Mouse (Mus musculus) hindbrain, embryonic 16.5 days (tissue): ENCODE measurements at regions not wholly inside any gene's neighbourhood (a gene's known extent, or its start where the extent isn't known, plus 50 kb on each side); places are given as distances from the start of the nearest gene placed in this dataset.

Experiments used
- ATAC-seq: fragments of 200-750 bp; cut with Nextera tagmentation; 2 replicates; pipeline ENCODE4 v1.8.0; 2017; ENCODE audit warnings: moderate TSS enrichment, moderate library complexity
- H3K27ac ChIP-seq: fragments of 300-500 bp; sonication (generic); 2 replicates; pipeline ENCODE4 v1.5.1; 2014; ENCODE audit warnings: low read depth, mild to moderate bottlenecking, control low read depth, low read length, moderate library complexity
- H3K27me3 ChIP-seq: fragments of 300-500 bp; sonication (generic); replicated peaks from 2 replicates; pipeline ENCODE4 v1.6.1; 2014; ENCODE audit warnings: low read length; ENCODE audit not compliant: control insufficient read depth, insufficient read depth
- H3K36me3 ChIP-seq: fragments of 300-500 bp; sonication (generic); 2 replicates; pipeline ENCODE4 v1.6.1; 2014; ENCODE audit warnings: mild to moderate bottlenecking, low read length, moderate library complexity, mixed read lengths; ENCODE audit not compliant: control insufficient read depth, insufficient read depth
- H3K4me1 ChIP-seq: fragments of 300-500 bp; sonication (generic); 2 replicates; pipeline ENCODE4 v1.6.1; 2014; ENCODE audit warnings: low read depth, low read length; ENCODE audit not compliant: control insufficient read depth, insufficient read depth
- H3K4me2 ChIP-seq: fragments of 300-500 bp; sonication (generic); 2 replicates; pipeline ENCODE4 v1.6.1; 2014; ENCODE audit warnings: mild to moderate bottlenecking, low read length, control low read depth, moderate library complexity
- H3K4me3 ChIP-seq: fragments of 300-500 bp; sonication (generic); 2 replicates; pipeline ENCODE4 v1.5.1; 2014; ENCODE audit warnings: mild to moderate bottlenecking, low read length, control low read depth, moderate library complexity
- H3K9ac ChIP-seq: fragments of 300-500 bp; sonication (generic); 2 replicates; pipeline ENCODE4 v1.6.1; 2014; ENCODE audit warnings: low read depth, mild to moderate bottlenecking, control low read depth, low read length, moderate library complexity
- H3K9me3 ChIP-seq: fragments of 300-500 bp; sonication (generic); 2 replicates; pipeline ENCODE4 v1.6.1; 2014; ENCODE audit warnings: mild to moderate bottlenecking, low read length, moderate library complexity; ENCODE audit not compliant: control insufficient read depth
- WGBS: fragments of 180-500 bp; shearing (Covaris S2); extraction: QIAGEN DNeasy Blood & Tissue Kit; methylation state at CpG from one replicate; pipeline ENCODE4 v1.1.7; 2014; 5-methylcytosine and 5-hydroxymethylcytosine counted together

- no peak overlapping the region for H3K4me2 ChIP-seq
- no peaks in the 10 kb centered on the region for H3K27me3 ChIP-seq
- 95% methylated on average over 2 of the region's 2 CpGs for WGBS
- no peaks in the 10 kb centered on the region for H3K4me1 ChIP-seq
- no peak overlapping the region for H3K4me3 ChIP-seq
- no peak overlapping the region for H3K9ac ChIP-seq
- no peak for ATAC-seq
- no peaks in the 10 kb centered on the region for H3K9me3 ChIP-seq
- H3K36me3 ChIP-seq, result no peaks in the 10 kb centered on the region
- H3K27ac ChIP-seq, result no peak overlapping the region
These were observed 59.2 kb upstream of the Agbl1 start for GRCm38 (mm10) chr7:76170481-76170880.

- Histone ChIP-seq H3K9ac (no peak overlapping the region), H3K4me2 (no peak overlapping the region), H3K4me3 (no peak overlapping the region), H3K27ac (no peak overlapping the region), H3K9me3 (no peaks in the 10 kb centered on the region), H3K36me3 (no peaks in the 10 kb centered on the region), H3K4me1 (no peaks in the 10 kb centered on the region), H3K27me3 (no peaks in the 10 kb centered on the region)
- 85% methylated on average over 5 of the region's 5 CpGs for WGBS
- no peak for ATAC-seq
These were observed 53.5 kb upstream of the Agbl1 start for GRCm38 (mm10) chr7:76176235-76176634.

- WGBS, result 60% methylated on average over 2 of the region's 2 CpGs
- H3K27me3 ChIP-seq, result no peaks in the 10 kb centered on the region
- H3K4me2 ChIP-seq, result no peak overlapping the region
- no peak for ATAC-seq
- H3K36me3 ChIP-seq, result no peaks in the 10 kb centered on the region
- no peaks in the 10 kb centered on the region for H3K9me3 ChIP-seq
- no peak overlapping the region for H3K9ac ChIP-seq
- H3K4me3 ChIP-seq, result no peak overlapping the region
- H3K27ac ChIP-seq, result no peak overlapping the region
- no peaks in the 10 kb centered on the region for H3K4me1 ChIP-seq
These were observed 52.3 kb upstream of the Agbl1 start for GRCm38 (mm10) chr7:76177420-76177819.
